Mouse (Mus musculus) naive thymus-derived CD4-positive, alpha-beta T cell, adult 2 months (primary cell): ENCODE measurements around the gene Krt6b.
"Not testable (repeated sequence)": the region's sequence is repeated elsewhere in the genome, so short reads cannot be mapped to it uniquely, and the experiment has no call there.

Source experiments
- DNase-seq: peaks from one replicate; pipeline ENCODE4 v3.0.0-alpha.2; 2011; ENCODE audit warnings: low read depth

The Krt6b gene

DNA sequence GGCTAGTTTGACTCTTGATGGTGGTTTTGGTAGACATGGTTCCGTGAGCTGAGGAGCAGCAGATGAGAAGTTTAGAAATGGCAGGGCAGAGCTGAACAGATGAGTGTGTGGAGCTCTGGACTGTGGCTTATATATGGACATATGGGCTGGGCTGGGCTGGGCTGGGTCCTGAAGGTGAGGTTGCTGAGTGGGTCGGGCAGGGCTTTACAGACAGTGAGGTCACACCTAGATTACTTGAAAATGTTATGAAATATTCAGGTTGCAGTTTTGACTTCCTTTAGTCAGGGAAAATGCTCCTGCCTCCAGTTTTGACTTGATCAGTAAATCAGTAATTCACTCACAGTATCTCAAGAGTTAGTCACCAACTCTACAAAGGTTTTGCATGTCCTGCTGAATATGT lies at the start of gene Krt6b:
TSS of gene Krt6b (minus strand) at position 101 of the 400 bp plus-strand sequence.
- DNase-seq, result no peak

DNA sequence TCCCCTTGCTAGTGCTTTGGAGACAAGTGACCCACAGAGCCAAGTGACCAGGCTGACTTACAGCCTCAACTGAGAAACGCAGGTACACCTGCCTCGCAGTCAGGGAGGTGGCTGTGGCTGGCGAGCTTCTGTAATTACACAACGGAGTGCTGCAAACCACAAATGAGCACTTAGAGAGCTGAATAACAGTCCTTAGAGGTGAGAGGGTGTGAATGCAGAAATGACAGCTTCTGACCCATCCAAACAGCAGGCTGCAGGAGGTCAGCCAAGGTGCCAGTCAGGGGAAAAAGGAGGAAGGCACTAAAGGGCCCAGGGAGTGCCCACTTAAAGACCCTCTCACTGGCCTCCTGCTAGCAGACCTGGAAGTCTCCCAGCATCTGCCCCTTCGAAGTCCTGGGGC lies 44.6 kb upstream of the Krt6b start:
- DNase-seq, result no peak

DNA sequence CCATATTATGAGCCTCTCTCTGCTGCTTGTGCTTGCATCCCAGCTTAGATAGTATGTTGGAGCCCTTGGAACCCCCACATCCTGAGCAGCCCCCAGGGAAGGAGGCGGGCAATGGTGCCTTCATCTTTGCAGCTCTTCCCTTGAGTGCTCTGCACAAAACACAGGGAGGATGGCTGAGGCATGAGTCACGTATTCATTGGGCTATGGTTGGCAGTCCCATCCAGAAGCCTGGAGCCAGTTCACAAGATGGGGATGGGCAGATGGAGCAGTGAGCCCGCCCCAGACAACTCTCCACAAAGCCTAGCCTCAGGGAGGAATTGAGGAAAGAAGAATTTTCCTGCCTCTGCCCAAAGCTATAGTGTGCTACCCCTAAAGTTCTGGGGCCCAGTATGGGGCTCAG lies 35.7 kb upstream of the Krt6b start:
- no peak for DNase-seq

DNA sequence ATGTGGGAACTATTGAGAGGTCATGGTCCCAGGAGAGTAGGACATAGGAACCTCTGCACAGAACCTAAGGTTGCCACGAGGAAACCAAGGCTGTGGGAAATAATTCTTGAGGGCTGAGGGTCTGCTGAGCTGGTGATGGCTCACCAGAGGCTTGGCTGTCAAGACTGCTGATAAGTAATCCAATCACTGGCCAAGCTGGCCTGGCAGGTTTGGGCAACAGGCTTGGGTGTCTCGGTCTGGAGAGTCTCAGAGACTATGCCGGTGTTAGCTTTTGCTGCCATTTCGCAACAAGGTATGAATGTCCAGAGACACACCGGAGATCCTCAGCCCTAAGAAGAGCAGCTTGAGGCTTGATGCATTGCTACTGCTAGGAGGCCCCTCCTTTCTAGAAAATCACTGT lies 34.3 kb upstream of the Krt6b start:
- DNase-seq, result no peak

DNA sequence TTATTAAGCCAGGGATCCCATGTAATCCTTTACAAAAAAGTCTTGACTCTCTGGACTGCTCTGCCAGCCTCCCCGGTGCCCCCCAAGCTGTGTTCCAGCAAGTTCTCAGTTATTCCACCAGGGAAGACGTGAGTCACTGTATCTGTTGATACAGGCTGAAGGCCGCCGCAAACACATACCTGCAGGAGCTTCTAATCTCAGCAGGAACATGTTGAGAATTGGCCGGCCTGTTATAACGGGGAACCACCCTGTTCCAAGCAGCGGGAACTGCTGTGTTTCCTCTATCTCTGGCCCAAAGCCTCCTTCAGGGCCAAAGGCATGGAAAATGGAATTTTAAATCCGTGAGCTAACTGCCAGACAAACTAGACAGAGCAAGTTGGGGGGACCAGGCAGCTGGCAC lies 33.6 kb upstream of the Krt6b start:
- no peak for DNase-seq

DNA sequence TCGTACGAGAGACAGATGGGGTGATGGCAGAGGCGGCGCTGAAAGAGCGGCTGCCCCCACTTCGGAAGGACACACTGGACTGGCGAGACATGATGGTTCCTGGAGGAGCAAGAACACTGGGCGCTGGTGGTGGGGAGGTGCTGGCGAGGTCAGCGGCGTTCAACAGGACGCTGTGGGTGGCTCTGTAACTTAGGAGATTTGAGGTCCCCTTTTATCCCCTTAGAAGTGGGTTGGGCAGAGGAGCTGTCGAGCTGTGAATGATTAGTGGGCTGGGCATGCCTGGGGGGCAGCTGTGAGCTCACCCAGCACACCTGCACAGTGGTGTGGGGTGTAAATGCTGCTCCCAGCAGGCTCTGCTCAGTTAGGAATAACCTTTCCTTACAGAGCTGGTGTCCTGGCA lies 32.6 kb upstream of the Krt6b start, which contains the start of gene Krt5:
TSS of gene Krt5 (minus strand) at position 179 of the 400 bp plus-strand sequence.
- DNase-seq, result no peak

DNA sequence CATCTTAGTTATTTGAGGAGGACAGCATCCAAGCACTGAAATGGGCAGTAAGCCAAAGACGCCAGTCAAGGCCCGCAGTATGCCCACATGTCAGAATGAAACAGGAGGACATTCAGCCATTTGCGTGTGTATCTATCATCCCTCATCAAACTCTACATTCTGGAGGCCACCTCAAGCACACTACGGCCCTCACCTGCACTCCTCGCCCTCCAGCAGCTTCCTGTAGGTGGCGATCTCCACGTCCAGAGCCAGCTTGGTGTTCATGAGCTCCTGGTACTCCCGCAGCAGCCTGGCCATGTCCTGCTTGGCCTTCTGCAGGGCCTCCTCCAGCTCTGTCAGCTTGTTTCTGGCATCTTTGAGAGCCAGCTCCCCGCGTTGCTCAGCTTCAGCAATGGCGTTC lies 28.6 kb upstream of the Krt6b start:
- no peak for DNase-seq

DNA sequence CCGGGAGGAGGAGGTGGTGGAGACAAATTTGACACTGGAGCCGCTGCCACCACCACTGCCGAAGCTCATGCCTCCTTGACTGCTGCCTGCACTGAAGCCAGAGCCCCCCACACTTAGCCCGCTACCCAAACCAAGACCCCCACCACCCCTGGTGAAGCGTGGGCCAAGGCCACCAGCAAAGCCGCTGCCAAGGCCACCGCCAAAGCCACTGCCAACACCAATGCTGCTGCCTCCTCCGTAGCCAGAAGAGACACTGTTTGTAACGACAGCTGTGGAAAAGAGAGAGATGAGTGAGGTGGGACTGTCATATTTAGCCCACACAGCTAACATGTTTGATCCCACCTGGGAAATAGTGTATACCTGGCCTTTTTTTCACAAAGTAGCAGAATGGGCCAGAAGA lies 27.4 kb upstream of the Krt6b start:
- no peak for DNase-seq

DNA sequence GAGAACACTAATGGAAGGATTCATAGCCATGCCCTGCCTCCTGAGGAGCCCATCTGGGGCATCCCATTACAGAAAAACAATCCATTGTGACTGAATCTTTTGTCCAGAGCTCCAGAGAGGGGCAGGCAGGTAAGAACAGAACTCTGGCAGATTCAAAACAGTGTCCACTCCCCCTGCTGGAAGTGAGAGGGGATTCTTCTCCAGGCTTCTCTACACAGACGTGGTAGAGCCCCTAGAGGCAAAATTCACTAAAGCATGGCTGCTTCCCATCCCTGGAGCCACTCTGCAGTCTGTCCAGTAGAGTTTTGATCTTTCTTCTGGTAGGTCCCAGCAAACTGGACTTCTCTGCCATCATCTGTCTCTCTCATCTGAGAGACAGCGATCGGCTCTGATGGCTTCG lies 24.0 kb upstream of the Krt6b start:
- no peak for DNase-seq

DNA sequence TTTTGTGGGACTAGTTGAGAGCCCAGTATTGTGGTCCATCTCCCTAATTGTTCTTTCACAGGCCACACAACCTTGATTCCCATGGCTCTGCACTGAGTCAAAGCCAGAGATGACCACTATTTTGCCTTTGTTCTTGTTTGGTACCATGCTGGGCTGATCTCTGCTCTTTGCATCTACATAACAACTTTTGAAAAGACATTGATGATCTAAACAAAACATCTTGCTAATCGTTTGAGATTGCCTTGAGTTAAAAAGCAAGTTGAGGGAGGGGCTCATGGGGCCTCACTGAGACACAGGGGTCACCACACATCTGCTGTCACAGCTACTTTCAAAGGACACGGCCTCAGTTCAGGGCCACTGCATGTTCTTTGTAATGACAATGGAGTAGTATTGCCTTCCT lies 22.3 kb upstream of the Krt6b start:
- no peak for DNase-seq

DNA sequence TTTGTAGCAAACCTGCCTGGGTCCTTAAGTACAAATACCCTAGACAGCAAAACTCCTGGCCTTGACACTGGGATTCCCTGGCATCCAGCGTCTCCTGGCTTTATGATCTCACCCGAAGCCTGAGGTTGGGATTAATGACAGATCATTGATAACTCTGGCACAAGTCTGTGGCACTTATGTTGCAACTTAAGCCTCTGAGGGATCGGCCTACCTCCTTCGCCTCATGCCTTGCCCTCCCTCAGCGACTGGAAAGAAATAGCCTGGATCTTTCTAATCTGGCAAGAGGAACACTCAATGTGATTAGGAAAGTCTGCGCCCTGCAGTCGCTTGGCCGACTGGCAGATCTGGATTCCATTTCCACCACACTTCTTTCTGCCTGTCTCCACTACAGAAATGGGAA lies 19.8 kb upstream of the Krt6b start:
- no peak for DNase-seq

DNA sequence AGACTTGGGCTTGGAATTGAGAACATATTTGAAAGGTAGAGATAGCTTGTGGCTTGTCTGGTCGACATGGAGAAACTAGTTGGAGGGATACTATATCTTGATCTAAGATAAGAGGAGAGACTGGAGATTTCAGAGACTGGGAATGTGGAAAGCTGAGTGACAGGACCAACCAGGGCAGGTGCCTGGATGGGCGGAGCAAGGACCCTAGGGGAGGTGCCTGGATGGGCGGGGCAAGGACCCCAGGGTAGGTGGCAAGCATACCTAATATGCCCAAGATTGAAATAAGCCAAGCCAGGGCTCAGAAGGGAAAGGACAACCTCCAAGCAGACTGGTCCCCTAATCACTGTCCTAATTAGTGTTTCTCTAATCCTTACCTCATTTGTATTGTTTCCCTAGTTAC lies 19.1 kb upstream of the Krt6b start:
- DNase-seq, result no peak

DNA sequence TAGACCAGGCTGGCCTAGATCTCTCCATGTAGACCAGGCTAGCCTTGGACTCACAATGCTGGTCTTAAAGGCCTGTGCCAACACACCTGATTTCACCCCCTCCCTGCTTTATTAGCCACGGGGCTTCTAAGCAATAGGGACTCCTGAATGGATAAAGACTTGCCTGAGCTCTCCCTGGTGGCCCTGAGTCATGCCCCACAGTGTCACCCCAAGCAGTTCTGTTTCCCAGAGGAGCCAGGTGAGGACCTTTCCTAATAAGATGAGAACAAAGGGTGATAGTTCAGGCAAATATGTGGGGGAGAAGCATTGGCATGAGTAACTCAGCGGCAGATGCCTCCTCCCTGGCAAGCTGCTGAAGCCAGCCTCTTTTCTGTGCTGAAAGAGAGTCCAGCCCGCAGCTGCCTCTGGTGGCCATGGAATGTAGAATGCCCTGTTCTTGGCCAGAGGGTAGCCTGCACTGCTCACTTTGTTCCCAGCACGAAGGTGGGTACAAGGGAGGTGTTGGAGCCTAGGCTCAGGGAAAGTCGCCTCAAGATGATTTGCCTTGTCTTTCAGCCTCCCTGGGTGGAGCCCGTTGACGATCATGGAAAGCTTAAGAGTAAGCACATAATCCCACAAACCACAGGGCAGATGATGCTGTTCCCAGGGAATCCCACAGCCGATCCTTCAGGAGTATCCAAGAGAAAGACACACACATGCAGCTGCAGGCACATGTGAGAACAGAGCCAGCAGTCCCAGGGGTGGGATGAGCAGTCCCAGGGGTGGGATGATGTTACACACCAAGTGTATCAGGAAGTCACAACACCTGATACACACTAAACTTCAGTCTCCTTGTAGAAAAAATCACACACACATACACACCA lies 17.5 kb upstream of the Krt6b start:
- DNase-seq, result no peak

DNA sequence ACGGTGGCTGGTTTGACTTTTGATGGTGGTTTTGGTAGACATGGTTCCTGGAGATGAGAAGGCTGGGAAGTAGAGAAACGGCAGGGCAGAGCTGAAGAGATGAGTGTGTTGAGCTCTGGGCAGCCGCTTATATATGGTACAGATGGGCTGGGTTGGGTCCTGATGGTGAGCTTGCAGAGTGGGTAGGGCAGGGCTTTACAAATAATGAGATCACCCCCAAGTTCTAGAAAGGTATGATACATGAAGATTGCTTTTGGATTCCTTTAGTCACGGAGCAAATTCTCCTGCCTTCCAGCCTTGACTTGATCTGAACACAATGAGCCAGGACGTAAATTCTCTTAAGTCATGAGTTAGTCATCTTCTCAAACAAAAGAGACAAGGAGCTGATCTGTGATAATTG lies 14.1 kb upstream of the Krt6b start, which contains the start of gene Krt6a:
TSS of gene Krt6a (minus strand) at position 101 of the 400 bp plus-strand sequence.
- DNase-seq, result no peak

DNA sequence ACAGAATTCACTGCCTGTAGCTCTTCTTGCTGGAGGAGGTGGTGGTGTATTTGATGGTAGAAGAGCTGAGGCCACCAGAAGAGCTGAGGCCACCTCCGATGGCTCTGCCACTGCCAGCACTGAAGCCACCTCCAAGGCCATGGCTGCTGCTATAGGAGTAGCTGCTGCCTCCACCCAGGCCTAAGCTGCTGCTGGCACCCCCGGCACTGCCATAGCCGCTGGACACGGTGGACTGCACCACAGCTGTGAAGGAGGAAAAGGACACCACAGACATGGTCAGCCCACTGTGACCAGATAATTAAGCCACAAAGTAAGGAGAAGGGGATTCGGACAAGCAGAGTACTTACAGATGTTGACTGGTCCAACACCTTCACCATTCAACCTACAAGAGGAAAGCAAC lies 10.4 kb upstream of the Krt6b start:
- DNase-seq, result not testable (repeated sequence)

DNA sequence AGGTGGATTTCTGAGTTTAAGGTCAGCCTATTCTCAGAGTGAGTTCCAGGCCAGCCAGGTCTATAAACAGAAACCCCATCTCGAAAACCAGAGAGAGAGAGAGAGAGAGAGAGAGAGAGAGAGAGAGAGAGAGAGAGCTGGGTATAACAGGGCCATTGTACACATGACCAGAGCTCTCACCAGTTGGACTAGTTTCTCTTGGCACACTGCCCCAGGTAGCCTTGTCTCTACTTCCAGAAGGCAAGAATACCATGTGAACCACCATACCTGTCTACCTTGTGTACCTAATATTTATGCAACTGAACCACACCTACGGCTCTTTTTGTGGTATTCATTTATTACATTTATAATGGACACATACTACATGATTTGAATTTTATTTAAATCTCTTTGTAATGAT lies 8.1 kb upstream of the Krt6b start:
- DNase-seq, result no peak

DNA sequence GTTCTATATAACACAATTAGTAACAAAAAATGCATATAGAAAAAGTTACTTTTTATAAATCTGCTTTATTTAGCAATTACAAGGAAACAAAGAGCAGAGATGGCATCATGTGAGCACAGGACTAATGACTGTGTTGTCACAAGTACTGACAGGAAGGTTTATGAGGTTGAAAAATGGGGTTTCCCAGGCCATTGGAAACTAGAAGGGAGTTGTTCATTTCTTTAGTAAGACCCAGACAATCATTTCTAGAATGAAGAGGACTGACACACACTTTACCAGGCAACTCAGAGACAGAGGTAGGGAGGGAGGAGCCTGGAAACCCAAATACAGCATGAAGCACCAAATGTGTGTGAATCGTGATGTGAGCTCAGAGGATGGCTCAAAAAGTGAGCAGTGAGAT lies 4.1 kb downstream of the Krt6b start:
- no peak for DNase-seq

DNA sequence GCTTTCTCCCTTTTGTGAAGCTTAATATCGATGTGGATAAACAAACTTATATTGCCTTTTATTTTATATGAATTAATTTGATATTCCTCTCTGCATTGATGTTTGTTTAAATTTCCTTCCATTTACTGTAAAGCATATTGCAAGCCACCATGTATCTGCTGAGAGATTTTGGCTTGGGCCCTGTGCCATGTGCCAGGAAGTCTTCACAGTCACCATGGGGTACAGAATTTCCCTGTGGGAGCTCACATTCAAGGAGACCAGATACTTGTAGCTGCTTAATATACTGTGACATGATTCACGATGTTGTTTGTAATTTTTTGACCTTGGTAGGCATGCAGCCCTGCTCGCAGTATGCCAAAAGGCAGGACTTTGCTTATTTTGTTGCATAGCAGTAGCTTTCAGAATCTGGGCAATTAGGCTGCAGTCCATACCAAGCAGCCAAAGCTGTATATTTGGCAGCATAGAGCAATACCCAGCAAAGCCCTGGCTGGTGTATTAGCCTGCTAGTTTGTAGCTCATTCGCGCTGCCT lies 27.3 kb downstream of the Krt6b start:
- no peak for DNase-seq

DNA sequence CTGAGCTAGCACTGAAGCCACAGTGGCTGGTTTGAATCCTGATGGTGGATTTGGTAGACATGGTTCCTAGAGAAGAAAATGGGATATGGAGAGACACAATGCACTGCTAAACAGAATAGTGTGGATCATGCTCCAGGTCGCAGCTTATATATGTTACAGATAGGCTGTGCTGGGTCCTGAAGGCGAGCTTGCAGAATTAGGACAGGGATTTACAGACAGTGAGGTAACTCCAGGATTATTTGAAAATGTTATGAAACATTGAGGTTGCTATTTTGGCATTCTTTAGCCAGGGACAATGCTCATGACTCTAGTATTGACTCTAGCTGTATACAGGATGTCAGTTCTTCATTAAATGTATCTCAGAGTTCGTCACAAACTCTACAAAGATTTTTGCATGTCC lies 32.8 kb downstream of the Krt6b start, which contains the start of gene Gm5478:
TSS of gene Gm5478 (minus strand) at position 101 of the 400 bp plus-strand sequence.
- DNase-seq, result no peak

DNA sequence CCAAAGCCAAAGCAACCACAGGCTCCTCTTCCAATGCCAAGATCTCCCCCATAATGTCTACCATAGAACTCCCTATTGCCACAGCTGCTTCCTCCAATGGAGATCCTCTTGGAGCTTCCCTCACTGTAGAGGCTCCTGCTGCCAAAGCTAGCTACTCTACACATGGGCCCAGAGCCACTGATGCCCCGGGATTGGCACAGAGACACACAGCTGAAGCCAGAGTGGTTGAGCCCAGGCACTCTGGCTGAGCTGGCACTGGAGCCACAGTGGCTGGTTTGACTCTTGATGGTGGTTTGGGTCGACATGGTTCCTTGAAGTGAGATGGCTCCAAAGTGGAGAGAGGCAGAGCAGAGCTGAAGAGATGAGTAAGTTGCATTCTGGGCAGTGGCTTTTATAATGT lies 52.2 kb downstream of the Krt6b start, which contains the start of gene Gm5414:
TSS of gene Gm5414 (minus strand) at position 305 of the 400 bp plus-strand sequence.
- no peak for DNase-seq
